8 mouse cellular contexts compared by ENCODE assay signal in genomic region chr2:109891471-109891870, GRCm38 (mm10). TPM values are rescaled to one million over a fixed set of nuclear protein-coding genes. Genes with fewer than 3 reads are reported as not detected.
A peak's percentile ranks its signal among the peaks of the same experiment; 100 is the strongest.
DNase-seq lines count a peak whose midpoint lies in the region; ATAC-seq and TF ChIP-seq lines count a peak whose summit lies in the region.

No protein-coding gene starts in this region.

- no peak for TF ChIP-seq RAD21 in MEL (IDR thresholded peaks at IDR 0.05; ENCODE audit: low read depth, low read length)

- no peak for DNase-seq in heart, adult 18-20 months
- DNase-seq in MEL (ENCODE audit: low read depth, low spot score): peak; percentile 39
- peak; percentile 26 for DNase-seq in forebrain, postnatal 0 days
- peak; percentile 78 for DNase-seq in lung, postnatal 0 days (ENCODE audit: low spot score)
- DNase-seq in layer of hippocampus, adult 8-10 months (ENCODE audit: low spot score in 2 of 2): no peak
- no peak for DNase-seq in layer of hippocampus, postnatal 25 days (ENCODE audit: extremely low spot score in 1 of 2, low spot score in 1 of 2)
- DNase-seq in left cerebral cortex, postnatal 14 days (ENCODE audit: low spot score in 2 of 2): no peak

- 37% methylated on average over 4 of the region's 4 CpGs for WGBS in heart, embryonic 13.5 days
- WGBS in forebrain, postnatal 0 days: 7% methylated on average over 4 of the region's 4 CpGs
- WGBS in lung, postnatal 0 days: 18% methylated on average over 4 of the region's 4 CpGs

- peak overlapping the region; percentile 98 for H3K9ac ChIP-seq in heart, embryonic 13.5 days
- H3K9ac ChIP-seq in MEL (ENCODE audit: control insufficient read depth, low read depth, low read length, poor library complexity, severe bottlenecking): peak overlapping the region; percentile 94
- H3K9ac ChIP-seq in forebrain, postnatal 0 days: peak overlapping the region; percentile 95
- peak overlapping the region; percentile 86 for H3K9ac ChIP-seq in lung, postnatal 0 days (replicated peaks; ENCODE audit: low read depth)

- H3K4me1 ChIP-seq in heart, embryonic 13.5 days: peaks cover 20% of the 10 kb centered on the region
- peaks cover 5 to 7% of the 10 kb centered on the region in 2 experiments; a peak in 3 of 4 replicates for H3K4me1 ChIP-seq in MEL (ENCODE audit: control insufficient read depth in 1 of 2, insufficient read depth in 2 of 2, low read length in 2 of 2)
- peaks cover 9% of the 10 kb centered on the region; the same call in 1 of the 2 replicates for H3K4me1 ChIP-seq in forebrain, postnatal 0 days (ENCODE audit: insufficient read depth)
- peaks cover 11% of the 10 kb centered on the region; the same call in 1 of the 2 replicates for H3K4me1 ChIP-seq in lung, postnatal 0 days (ENCODE audit: insufficient read depth, low read depth, low read length)

- no peak for ATAC-seq in heart, embryonic 13.5 days (ENCODE audit: extremely low read depth, insufficient number of reproducible peaks, low FRiP score, low TSS enrichment)
- ATAC-seq in forebrain, postnatal 0 days: no peak
- no peak for ATAC-seq in lung, postnatal 0 days

- H3K4me2 ChIP-seq in heart, embryonic 13.5 days: peak overlapping the region; percentile 89
- peak overlapping the region; percentile 60 for H3K4me2 ChIP-seq in forebrain, postnatal 0 days (ENCODE audit: low read depth)
- peak overlapping the region; percentile 70 for H3K4me2 ChIP-seq in lung, postnatal 0 days (replicated peaks; ENCODE audit: low read depth, low read length)

- H3K79me2 ChIP-seq in MEL (ENCODE audit: control insufficient read depth, insufficient read depth, low read length, poor library complexity): peaks cover 25% of the 10 kb centered on the region

- peak overlapping the region; percentile 93 for H3K27ac ChIP-seq in heart, embryonic 13.5 days (replicated peaks)
- H3K27ac ChIP-seq in MEL (ENCODE audit: control insufficient read depth, low read depth, low read length): no peak overlapping the region
- peak overlapping the region; percentile 90 for H3K27ac ChIP-seq in forebrain, postnatal 0 days (ENCODE audit: low read depth, low read length)
- peak overlapping the region; percentile 93 for H3K27ac ChIP-seq in lung, postnatal 0 days (ENCODE audit: low read length)

- intact Hi-C loops in left cerebral cortex, postnatal 14 days (cut with DNase I): loop anchor here (10.0 kb wide), 1 partner anchor 1927 kb away; no protein-coding TSS in a partner anchor

- H3K4me3 ChIP-seq in heart, embryonic 13.5 days: peak overlapping the region; percentile 97
- H3K4me3 ChIP-seq in MEL (ENCODE audit: control insufficient read depth in 1 of 2, insufficient read depth in 1 of 2, low read depth in 2 of 2, low read length in 2 of 2): peak overlapping the region; percentile 88 to 100
- H3K4me3 ChIP-seq in forebrain, postnatal 0 days (ENCODE audit: low read depth, low read length): peak overlapping the region; percentile 92
- H3K4me3 ChIP-seq in lung, postnatal 0 days (ENCODE audit: low read depth, low read length): peak overlapping the region; percentile 96

- H3K9me3 ChIP-seq in heart, embryonic 13.5 days: peaks cover 5% of the 10 kb centered on the region
- H3K9me3 ChIP-seq in MEL (replicated peaks; ENCODE audit: insufficient read depth, low read length): no peaks in the 10 kb centered on the region
- H3K9me3 ChIP-seq in forebrain, postnatal 0 days (ENCODE audit: low read length): no peaks in the 10 kb centered on the region
- H3K9me3 ChIP-seq in lung, postnatal 0 days (ENCODE audit: low read length): no peaks in the 10 kb centered on the region

- H3K36me3 ChIP-seq in heart, embryonic 13.5 days: peaks cover 24% of the 10 kb centered on the region
- peaks cover 6 to 18% of the 10 kb centered on the region in 2 experiments; a peak in 3 of 4 replicates for H3K36me3 ChIP-seq in MEL (ENCODE audit: control insufficient read depth in 1 of 2, insufficient read depth in 2 of 2, low read length in 2 of 2)
- peaks cover 22% of the 10 kb centered on the region for H3K36me3 ChIP-seq in forebrain, postnatal 0 days (ENCODE audit: insufficient read depth)
- H3K36me3 ChIP-seq in lung, postnatal 0 days (ENCODE audit: insufficient read depth, low read length): peaks cover 16% of the 10 kb centered on the region; the same call in 1 of the 2 replicates

- no peaks in the 10 kb centered on the region for H3K27me3 ChIP-seq in heart, embryonic 13.5 days (replicated peaks)
- H3K27me3 ChIP-seq in MEL (ENCODE audit: control insufficient read depth in 1 of 2, insufficient read depth in 2 of 2, low read length in 2 of 2): no peaks in the 10 kb centered on the region
- H3K27me3 ChIP-seq in forebrain, postnatal 0 days (ENCODE audit: insufficient read depth, low read length): no peaks in the 10 kb centered on the region
- no peaks in the 10 kb centered on the region for H3K27me3 ChIP-seq in lung, postnatal 0 days (replicated peaks; ENCODE audit: insufficient read depth, low read length)

- no peak for TF ChIP-seq POLR2A in MEL (IDR thresholded peaks at IDR 0.05; ENCODE audit: control insufficient read depth in 1 of 2, insufficient read depth in 1 of 2, low read depth in 1 of 2, low read length in 2 of 2, poor library complexity in 1 of 2)

- TF ChIP-seq CTCF in MEL (IDR thresholded peaks at IDR 0.05 in 2 of 3, conservative IDR thresholded peaks at IDR 0.05 in 1 of 3; ENCODE audit: control insufficient read depth in 1 of 3, insufficient read depth in 1 of 3, low read depth in 2 of 3, low read length in 3 of 3, poor library complexity in 1 of 3, severe bottlenecking in 1 of 3): no peak
- TF ChIP-seq CTCF in forebrain, postnatal 0 days (IDR thresholded peaks at IDR 0.05; ENCODE audit: low read depth): no peak
- TF ChIP-seq CTCF in lung, postnatal 0 days (IDR thresholded peaks at IDR 0.05): no peak

- TF ChIP-seq EP300 in MEL (IDR thresholded peaks at IDR 0.05; ENCODE audit: low read depth in 1 of 2, low read length in 2 of 2): no peak
- 0 out of 2 replicates have a peak, but pooled peaks have one; percentile 38 for TF ChIP-seq EP300 in lung, postnatal 0 days (IDR thresholded peaks at IDR 0.05)

TF ChIP-seq in MEL, 35 proteins besides CTCF, POLR2A, EP300 and RAD21:
- no peak for TF ChIP-seq ZC3H11A (IDR thresholded peaks at IDR 0.05; ENCODE audit: low read depth, low read length)
- no peak for TF ChIP-seq JUND (IDR thresholded peaks at IDR 0.05; ENCODE audit: low read depth, low read length)

RNA-seq across cellular contexts. Expression of gene Lin7c, which starts 0.8 kb away (rescaled TPM):
- 35.5 and 35.7 TPM in 2 replicates for polyA plus RNA-seq in heart, embryonic 13.5 days (2015; fragmentation: Nextera tagmentation; extraction: Ambion mirVana)
- 10 to 100 TPM; 36.2 to 42.1 TPM for total RNA-seq in heart, adult 18-20 months (2021)
- 35.2 and 45.0 TPM in 2 replicates for total RNA-seq in MEL (2012; rRNA removed)
- polyA plus RNA-seq in MEL (2012; ENCODE audit: insufficient read depth in 1 of 2, insufficient read length in 2 of 2, low read depth in 1 of 2, low replicate concordance in 2 of 2, missing spikeins in 1 of 2): 10 to 100 TPM in 1 of 2 experiments, not detected in 1; 46.8 TPM
- 205 and 283 TPM in 2 replicates for total RNA-seq in forebrain, postnatal 0 days (2014; rRNA removed)
- 138 and 175 TPM in 2 replicates for polyA plus RNA-seq in forebrain, postnatal 0 days (2015; fragmentation: Nextera tagmentation; extraction: Ambion mirVana)
- 39.1 and 45.0 TPM in 2 replicates for polyA plus RNA-seq in lung, postnatal 0 days (2015; fragmentation: Nextera tagmentation; extraction: Ambion mirVana)
- total RNA-seq in layer of hippocampus, adult 8-10 months (2022): 100 to 1,000 TPM in 2 of 4 experiments, 10 to 100 TPM in 2; 96.1 to 116 (median 102) TPM
- total RNA-seq in layer of hippocampus, postnatal 25 days (2021): 100 to 1,000 TPM; 110 to 111 TPM
- total RNA-seq in left cerebral cortex, postnatal 14 days (2021): 10 to 100 TPM; 82.2 to 83.1 TPM

RNA-seq across cellular contexts. Expression of gene Lgr4, which starts 26.0 kb away (rescaled TPM):
- 9.9 and 10.8 TPM in 2 replicates for polyA plus RNA-seq in heart, embryonic 13.5 days (2015; fragmentation: Nextera tagmentation; extraction: Ambion mirVana)
- 10 to 100 TPM; 23.3 to 23.6 TPM for total RNA-seq in heart, adult 18-20 months (2021)
- 4.3 TPM in 2 replicates for total RNA-seq in MEL (2012; rRNA removed)
- 1 to 10 TPM in 1 of 2 experiments, not detected in 1; 4.5 TPM for polyA plus RNA-seq in MEL (2012; ENCODE audit: insufficient read depth in 1 of 2, insufficient read length in 2 of 2, low read depth in 1 of 2, low replicate concordance in 2 of 2, missing spikeins in 1 of 2)
- total RNA-seq in forebrain, postnatal 0 days (2014; rRNA removed): 18.1 and 26.7 TPM in 2 replicates
- polyA plus RNA-seq in forebrain, postnatal 0 days (2015; fragmentation: Nextera tagmentation; extraction: Ambion mirVana): 4.6 and 5.6 TPM in 2 replicates
- 1.8 and 1.9 TPM in 2 replicates for polyA plus RNA-seq in lung, postnatal 0 days (2015; fragmentation: Nextera tagmentation; extraction: Ambion mirVana)
- 10 to 100 TPM; 24.2 to 33.3 (median 29.2) TPM for total RNA-seq in layer of hippocampus, adult 8-10 months (2022)
- total RNA-seq in layer of hippocampus, postnatal 25 days (2021): 10 to 100 TPM; 27.7 to 33.5 TPM
- total RNA-seq in left cerebral cortex, postnatal 14 days (2021): 10 to 100 TPM; 22.1 to 23.0 TPM

Comparison
In these comparisons a context has a peak if more than half of its experiments do, and no peak if none do; other contexts are left out.
1. DNase-seq: peak in MEL (single experiment), forebrain, postnatal 0 days (single experiment) and lung, postnatal 0 days (single experiment); none in heart, adult 18-20 months (0 of 2), layer of hippocampus, adult 8-10 months (0 of 2), layer of hippocampus, postnatal 25 days (0 of 2) and left cerebral cortex, postnatal 14 days (0 of 2).
2. Peak in every context shown above with its lines, with median percentiles within 50 percentile points of each other: H3K4me2 ChIP-seq, H3K4me3 ChIP-seq and H3K9ac ChIP-seq.